In genomic region chr5:65391753-65392152, GRCm38 (mm10) we compare ENCODE assay signal across 8 mouse cellular contexts. TPM values are rescaled to one million over a fixed set of nuclear protein-coding genes. Genes with fewer than 3 reads are reported as not detected.
A peak's percentile ranks its signal among the peaks of the same experiment; 100 is the strongest.
DNase-seq lines count a peak whose midpoint lies in the region; ATAC-seq and TF ChIP-seq lines count a peak whose summit lies in the region.

No protein-coding gene starts in this region.

- H3K27me3 ChIP-seq in heart, embryonic 10.5 days (ENCODE audit: insufficient read depth, poor library complexity, severe bottlenecking), result no peaks in the 10 kb centered on the region
- H3K27me3 ChIP-seq in embryonic facial prominence, embryonic 13.5 days, result no peaks in the 10 kb centered on the region
- no peaks in the 10 kb centered on the region for H3K27me3 ChIP-seq in intestine, postnatal 0 days (replicated peaks; ENCODE audit: control insufficient read depth, insufficient read depth, low read length)
- H3K27me3 ChIP-seq in neural tube, embryonic 14.5 days (ENCODE audit: control insufficient read depth, insufficient read depth, low read length), result no peaks in the 10 kb centered on the region; the same call in 1 of the 2 replicates

- peaks cover 61% of the 10 kb centered on the region for H3K36me3 ChIP-seq in heart, embryonic 10.5 days
- H3K36me3 ChIP-seq in embryonic facial prominence, embryonic 13.5 days, result peaks cover 60% of the 10 kb centered on the region
- peaks cover 40% of the 10 kb centered on the region for H3K36me3 ChIP-seq in intestine, postnatal 0 days (ENCODE audit: control insufficient read depth, insufficient read depth)
- H3K36me3 ChIP-seq in neural tube, embryonic 14.5 days (ENCODE audit: control insufficient read depth, insufficient read depth, low read length), result peaks cover 24% of the 10 kb centered on the region

- H3K4me3 ChIP-seq in heart, embryonic 10.5 days, result peak overlapping the region; percentile 97
- H3K4me3 ChIP-seq in embryonic facial prominence, embryonic 13.5 days, result peak overlapping the region; percentile 86
- H3K4me3 ChIP-seq in intestine, postnatal 0 days (ENCODE audit: low read depth, low read length), result peak overlapping the region; percentile 98
- peak overlapping the region; percentile 95 for H3K4me3 ChIP-seq in neural tube, embryonic 14.5 days (ENCODE audit: low read depth, low read length)

- WGBS in heart, embryonic 10.5 days, result 6% methylated on average over 12 of the region's 12 CpGs
- 3% methylated on average over 12 of the region's 12 CpGs for WGBS in embryonic facial prominence, embryonic 13.5 days
- 2% methylated on average over 12 of the region's 12 CpGs for WGBS in intestine, postnatal 0 days
- 3% methylated on average over 12 of the region's 12 CpGs for WGBS in neural tube, embryonic 14.5 days

- peak overlapping the region; percentile 99 for H3K27ac ChIP-seq in heart, embryonic 10.5 days
- H3K27ac ChIP-seq in embryonic facial prominence, embryonic 13.5 days, result peak overlapping the region; percentile 95; the same call in 1 of the 2 replicates
- H3K27ac ChIP-seq in intestine, postnatal 0 days (ENCODE audit: low read depth, low read length), result 0 out of 2 replicates have a peak overlapping the region, but pooled peaks have one; percentile 23
- peak overlapping the region; percentile 94 for H3K27ac ChIP-seq in neural tube, embryonic 14.5 days (ENCODE audit: low read depth, low read length)

- DNase-seq in heart, embryonic 10.5 days (ENCODE audit: low spot score), result no peak
- no peak for DNase-seq in heart, adult 9 months (ENCODE audit: low spot score in 2 of 2)
- no peak for DNase-seq in cerebellum, postnatal 4 days (ENCODE audit: low spot score in 2 of 2)
- DNase-seq in adrenal gland, postnatal 10 days, result no peak

- H3K4me1 ChIP-seq in heart, embryonic 10.5 days, result no peaks in the 10 kb centered on the region
- H3K4me1 ChIP-seq in embryonic facial prominence, embryonic 13.5 days, result peaks cover 15% of the 10 kb centered on the region
- no peaks in the 10 kb centered on the region; the same call in 1 of the 2 replicates for H3K4me1 ChIP-seq in intestine, postnatal 0 days (replicated peaks; ENCODE audit: control insufficient read depth, insufficient read depth, low read length)
- peaks cover 8% of the 10 kb centered on the region for H3K4me1 ChIP-seq in neural tube, embryonic 14.5 days (ENCODE audit: control insufficient read depth, insufficient read depth, low read length)

- peak overlapping the region; percentile 63 for H3K4me2 ChIP-seq in embryonic facial prominence, embryonic 13.5 days
- peak overlapping the region; percentile 79 for H3K4me2 ChIP-seq in intestine, postnatal 0 days (replicated peaks; ENCODE audit: low read depth)
- H3K4me2 ChIP-seq in neural tube, embryonic 14.5 days (ENCODE audit: low read depth, low read length), result peak overlapping the region; percentile 56

- no peak for TF ChIP-seq CTCF in intestine, postnatal 0 days (IDR thresholded peaks at IDR 0.05; ENCODE audit: low read depth)

- peak; percentile 25 for ATAC-seq in CD4-positive, CD25-positive, alpha-beta regulatory T cell, adult 4 months
- ATAC-seq in embryonic facial prominence, embryonic 13.5 days (ENCODE audit: insufficient number of reproducible peaks, insufficient read depth, low FRiP score, low TSS enrichment, low read depth), result no peak
- peak; percentile 28 for ATAC-seq in intestine, postnatal 0 days
- ATAC-seq in neural tube, embryonic 14.5 days (ENCODE audit: low read depth), result peak; percentile 38

- no peaks in the 10 kb centered on the region for H3K9me3 ChIP-seq in heart, embryonic 10.5 days
- no peaks in the 10 kb centered on the region for H3K9me3 ChIP-seq in embryonic facial prominence, embryonic 13.5 days
- no peaks in the 10 kb centered on the region for H3K9me3 ChIP-seq in intestine, postnatal 0 days (ENCODE audit: control insufficient read depth)
- no peaks in the 10 kb centered on the region for H3K9me3 ChIP-seq in neural tube, embryonic 14.5 days (ENCODE audit: control insufficient read depth, low read length)

- H3K9ac ChIP-seq in embryonic facial prominence, embryonic 13.5 days, result peak overlapping the region; percentile 99
- H3K9ac ChIP-seq in intestine, postnatal 0 days (ENCODE audit: low read depth, low read length), result peak overlapping the region; percentile 94
- H3K9ac ChIP-seq in neural tube, embryonic 14.5 days (replicated peaks; ENCODE audit: low read depth, low read length), result peak overlapping the region; percentile 98; the same call in 1 of the 2 replicates

RNA-seq across cellular contexts. Expression of gene Lias, which starts 0.5 kb away (rescaled TPM):
- polyA plus RNA-seq in heart, embryonic 10.5 days (2016; fragmentation: Nextera tagmentation; extraction: Ambion mirVana), result 64.5 and 67.8 TPM in 2 replicates
- 10 to 100 TPM; 31.6 to 44.7 TPM for polyA plus RNA-seq in CD4-positive, CD25-positive, alpha-beta regulatory T cell, adult 4 months (2017; shearing (Covaris generic))
- 69.3 and 72.5 TPM in 2 replicates for polyA plus RNA-seq in embryonic facial prominence, embryonic 13.5 days (2015; fragmentation: Nextera tagmentation; extraction: Ambion mirVana)
- 40.6 and 41.9 TPM in 2 replicates for polyA plus RNA-seq in intestine, postnatal 0 days (2015; fragmentation: Nextera tagmentation; extraction: Ambion mirVana)
- polyA plus RNA-seq in neural tube, embryonic 14.5 days (2014; fragmentation: Nextera tagmentation; extraction: Ambion mirVana), result 65.0 and 70.7 TPM in 2 replicates
- total RNA-seq in adrenal gland, postnatal 10 days (2021), result 10 to 100 TPM; 69.8 to 74.1 TPM

RNA-seq across cellular contexts. Expression of gene Rpl9, which starts 0.5 kb away (rescaled TPM):
- 726 and 840 TPM in 2 replicates for polyA plus RNA-seq in heart, embryonic 10.5 days (2016; fragmentation: Nextera tagmentation; extraction: Ambion mirVana)
- 1,000 to 10,000 TPM; 2,375 to 2,759 TPM for polyA plus RNA-seq in CD4-positive, CD25-positive, alpha-beta regulatory T cell, adult 4 months (2017; shearing (Covaris generic))
- 1,045 and 1,112 TPM in 2 replicates for polyA plus RNA-seq in embryonic facial prominence, embryonic 13.5 days (2015; fragmentation: Nextera tagmentation; extraction: Ambion mirVana)
- polyA plus RNA-seq in intestine, postnatal 0 days (2015; fragmentation: Nextera tagmentation; extraction: Ambion mirVana), result 650 and 657 TPM in 2 replicates
- polyA plus RNA-seq in neural tube, embryonic 14.5 days (2014; fragmentation: Nextera tagmentation; extraction: Ambion mirVana), result 605 and 660 TPM in 2 replicates
- total RNA-seq in adrenal gland, postnatal 10 days (2021), result 1,000 to 10,000 TPM; 1,097 to 1,198 TPM

RNA-seq across cellular contexts. Expression of gene Klb, which starts 43.6 kb away (rescaled TPM):
- 0.18 and 2.8 TPM in 2 replicates for polyA plus RNA-seq in heart, embryonic 10.5 days (2016; fragmentation: Nextera tagmentation; extraction: Ambion mirVana)
- polyA plus RNA-seq in CD4-positive, CD25-positive, alpha-beta regulatory T cell, adult 4 months (2017; shearing (Covaris generic)), result not detected
- polyA plus RNA-seq in embryonic facial prominence, embryonic 13.5 days (2015; fragmentation: Nextera tagmentation; extraction: Ambion mirVana), result 0.10 and 0.14 TPM in 2 replicates
- polyA plus RNA-seq in intestine, postnatal 0 days (2015; fragmentation: Nextera tagmentation; extraction: Ambion mirVana), result 2.6 and 3.8 TPM in 2 replicates
- polyA plus RNA-seq in neural tube, embryonic 14.5 days (2014; fragmentation: Nextera tagmentation; extraction: Ambion mirVana), result 0.08 and 0.13 TPM in 2 replicates
- total RNA-seq in adrenal gland, postnatal 10 days (2021), result 10 to 100 TPM; 19.4 to 19.9 TPM

RNA-seq across cellular contexts. Expression of gene Ugdh, which starts 44.0 kb away (rescaled TPM):
- polyA plus RNA-seq in heart, embryonic 10.5 days (2016; fragmentation: Nextera tagmentation; extraction: Ambion mirVana), result 99.8 and 135 TPM in 2 replicates
- 10 to 100 TPM; 11.3 to 12.2 TPM for polyA plus RNA-seq in CD4-positive, CD25-positive, alpha-beta regulatory T cell, adult 4 months (2017; shearing (Covaris generic))
- polyA plus RNA-seq in embryonic facial prominence, embryonic 13.5 days (2015; fragmentation: Nextera tagmentation; extraction: Ambion mirVana), result 152 and 179 TPM in 2 replicates
- polyA plus RNA-seq in intestine, postnatal 0 days (2015; fragmentation: Nextera tagmentation; extraction: Ambion mirVana), result 298 and 303 TPM in 2 replicates
- polyA plus RNA-seq in neural tube, embryonic 14.5 days (2014; fragmentation: Nextera tagmentation; extraction: Ambion mirVana), result 31.3 and 40.8 TPM in 2 replicates
- 10 to 100 TPM; 46.9 to 47.9 TPM for total RNA-seq in adrenal gland, postnatal 10 days (2021)

RNA-seq across cellular contexts. Expression of gene Rfc1, which starts 56.3 kb away (rescaled TPM):
- polyA plus RNA-seq in heart, embryonic 10.5 days (2016; fragmentation: Nextera tagmentation; extraction: Ambion mirVana), result 62.2 and 68.1 TPM in 2 replicates
- 10 to 100 TPM; 76.5 to 78.8 TPM for polyA plus RNA-seq in CD4-positive, CD25-positive, alpha-beta regulatory T cell, adult 4 months (2017; shearing (Covaris generic))
- polyA plus RNA-seq in embryonic facial prominence, embryonic 13.5 days (2015; fragmentation: Nextera tagmentation; extraction: Ambion mirVana), result 118 and 119 TPM in 2 replicates
- polyA plus RNA-seq in intestine, postnatal 0 days (2015; fragmentation: Nextera tagmentation; extraction: Ambion mirVana), result 28.9 and 32.5 TPM in 2 replicates
- 26.5 and 31.7 TPM in 2 replicates for polyA plus RNA-seq in neural tube, embryonic 14.5 days (2014; fragmentation: Nextera tagmentation; extraction: Ambion mirVana)
- total RNA-seq in adrenal gland, postnatal 10 days (2021), result 10 to 100 TPM; 47.7 to 50.2 TPM

Comparison
In these comparisons a context has a peak if more than half of its experiments do, and no peak if none do; other contexts are left out.
1. H3K27ac ChIP-seq: peak in every context shown above with its lines; median percentile 99 in heart, embryonic 10.5 days; 95 in embryonic facial prominence, embryonic 13.5 days; 94 in neural tube, embryonic 14.5 days; 23 in intestine, postnatal 0 days.